Mouse (Mus musculus) heart, postnatal 25 days (tissue): Measurements from ENCODE around the gene Slc7a6. TPM values are rescaled to one million over a fixed set of nuclear protein-coding genes. Genes with fewer than 3 reads are reported as not detected.

Experiments
- DNase-seq: peaks from one replicate; pipeline ENCODE4 v3.0.0; 2022; ENCODE audit warnings: low spot score
- intact Hi-C: fragments of 180-260 bp; cut with DNase I; formaldehyde crosslinking; loops from one replicate; pipeline ENCODE4 v1.15.1; 2025
- total RNA-seq, 2 experiments: library from RNA; stranded (reverse); gene quantifications; 2 replicates each; pipeline ENCODE4 v1.2.3; 2021

Gene Slc7a6
- total RNA-seq, 2 experiments from 2014 or later = 12.0 to 12.2 TPM

- intact Hi-C loops = no loop called here
- DNase-seq = no peak
Measured at GRCm38 (mm10) chr8:106234567-106235261, 66.1 kb downstream of the Slc7a6 start.

GRCm38 (mm10) chr8:106237106-106237505 lies 68.4 kb downstream of the Slc7a6 start:
- no peak for DNase-seq
- intact Hi-C loops = no loop called here

Other genes starting within 250 kb of the Slc7a6 start
- gene Ctrl, start 235.0 kb upstream of the Slc7a6 start, total RNA-seq = under 1 TPM in 1 of 2 experiments, not detected in 1; 0.31 TPM
- gene Psmb10, start 230.4 kb upstream of the Slc7a6 start, total RNA-seq = 10 to 100 TPM; 64.8 to 68.3 TPM
- gene Lcat, start 225.5 kb upstream of the Slc7a6 start, total RNA-seq = 1 to 10 TPM in 1 of 2 experiments, under 1 TPM in 1; 0.75 to 1.3 TPM
- gene Slc12a4, start 202.8 kb upstream of the Slc7a6 start, total RNA-seq = 10 to 100 TPM; 39.4 to 48.7 TPM
- gene Dpep3, start 189.4 kb upstream of the Slc7a6 start, total RNA-seq = not detected
- 1 to 10 TPM; 8.8 to 8.9 TPM for gene Dus2, start 177.5 kb upstream of the Slc7a6 start, total RNA-seq
- not detected for gene Dpep2nb, start 162.9 kb upstream of the Slc7a6 start, total RNA-seq
- gene Ddx28, start 157.0 kb upstream of the Slc7a6 start, total RNA-seq = 10 to 100 TPM; 10.1 to 10.3 TPM
- 10 to 100 TPM; 19.3 to 21.7 TPM for gene Nfatc3, start 110.0 kb upstream of the Slc7a6 start, total RNA-seq
- gene Esrp2, start 31.9 kb upstream of the Slc7a6 start, total RNA-seq = under 1 TPM; 0.53 to 0.60 TPM
- 1 to 10 TPM; 7.8 to 8.7 TPM for gene Pla2g15, start 18.5 kb upstream of the Slc7a6 start, total RNA-seq
- 10 to 100 TPM in 1 of 2 experiments, 1 to 10 TPM in 1; 9.6 to 10.9 TPM for gene Slc7a6os, start 42.1 kb downstream of the Slc7a6 start, total RNA-seq
- gene Prmt7, start 42.1 kb downstream of the Slc7a6 start, total RNA-seq = 10 to 100 TPM; 23.1 to 25.8 TPM
- gene Smpd3, start 169.1 kb downstream of the Slc7a6 start, total RNA-seq = 1 to 10 TPM; 3.6 to 4.9 TPM
- gene Zfp90, start 246.5 kb downstream of the Slc7a6 start, total RNA-seq = 1 to 10 TPM; 3.0 to 3.7 TPM